In the genomic region with DNA sequence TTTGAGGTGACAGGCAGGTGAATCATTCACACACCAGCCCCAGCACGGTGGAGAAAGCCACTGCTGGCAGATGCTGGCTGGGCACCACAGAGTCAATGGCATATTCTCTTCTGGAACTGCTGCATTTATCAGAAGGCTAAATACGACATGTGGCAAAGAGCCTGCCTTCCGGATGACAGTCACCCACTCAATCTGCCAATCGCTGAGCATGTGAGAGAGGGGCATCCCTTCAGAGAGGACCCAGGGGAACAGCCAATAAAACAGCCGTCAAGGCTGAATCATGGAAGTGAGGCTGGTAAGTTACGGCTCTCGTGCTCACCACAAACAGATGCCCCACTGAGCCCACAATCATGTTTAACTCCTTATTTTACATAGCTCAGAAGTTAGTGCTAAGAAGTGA, we compare ENCODE assay signal across 22 mouse cellular contexts.
DNase-seq lines count a peak whose midpoint lies in the region; ATAC-seq lines count a peak whose summit lies in the region.
"Had no signal": no experiment of that assay in that cellular context is flagged by ENCODE, and none has a peak within 500 bp of the region (broad histone marks: within the 10 kb centered on the region; RNA-seq: fewer than 3 reads in every experiment).

No protein-coding gene starts in this region.

- no peaks in the 10 kb centered on the region for H3K36me3 ChIP-seq in forebrain, embryonic 11.5 days (ENCODE audit: control insufficient read depth, insufficient read depth, low read length)
- no peaks in the 10 kb centered on the region for H3K36me3 ChIP-seq in forebrain, embryonic 16.5 days (ENCODE audit: control insufficient read depth, insufficient read depth)
- peaks cover 7% of the 10 kb centered on the region for H3K36me3 ChIP-seq in hindbrain, embryonic 13.5 days
- H3K36me3 ChIP-seq in hindbrain, embryonic 10.5 days: peaks cover 19% of the 10 kb centered on the region
- peaks cover 10% of the 10 kb centered on the region for H3K36me3 ChIP-seq in neural tube, embryonic 12.5 days
- 0 out of 2 replicates have a peak, but pooled peaks cover 5% of the 10 kb centered on the region for H3K36me3 ChIP-seq in neural tube, embryonic 15.5 days
- H3K36me3 ChIP-seq in intestine, embryonic 15.5 days: 0 out of 2 replicates have a peak, but pooled peaks cover 4% of the 10 kb centered on the region

- no peak overlapping the region for H3K9ac ChIP-seq in forebrain, embryonic 11.5 days (ENCODE audit: low read length)
- no peak overlapping the region for H3K9ac ChIP-seq in forebrain, embryonic 16.5 days (replicated peaks; ENCODE audit: low read depth, low read length)
- H3K9ac ChIP-seq in hindbrain, embryonic 13.5 days: no peak overlapping the region
- H3K9ac ChIP-seq in neural tube, embryonic 12.5 days: peak overlapping the region; percentile 35; the same call in 1 of the 2 replicates
- H3K9ac ChIP-seq in neural tube, embryonic 15.5 days (replicated peaks): no peak overlapping the region
- H3K9ac ChIP-seq in intestine, embryonic 15.5 days: no peak overlapping the region
- H3K9ac ChIP-seq: embryonic facial prominence, embryonic 15.5 days; hindbrain, embryonic 14.5 days; liver, embryonic 13.5 days had no signal

- no peak overlapping the region for H3K4me2 ChIP-seq in forebrain, embryonic 11.5 days (ENCODE audit: low read depth, low read length, severe bottlenecking)
- no peak overlapping the region for H3K4me2 ChIP-seq in forebrain, embryonic 16.5 days (ENCODE audit: low read length)
- H3K4me2 ChIP-seq in hindbrain, embryonic 13.5 days: no peak overlapping the region
- H3K4me2 ChIP-seq in neural tube, embryonic 12.5 days (replicated peaks): no peak overlapping the region
- H3K4me2 ChIP-seq in neural tube, embryonic 15.5 days: no peak overlapping the region
- no peak overlapping the region for H3K4me2 ChIP-seq in intestine, embryonic 15.5 days (replicated peaks)
- H3K4me2 ChIP-seq: embryonic facial prominence, embryonic 15.5 days; hindbrain, embryonic 14.5 days; liver, embryonic 13.5 days had no signal

- DNase-seq in forebrain, embryonic 11.5 days (ENCODE audit: low spot score): peak; percentile 36
- no peak for DNase-seq in hindbrain, embryonic 10.5 days (ENCODE audit: low spot score)
- DNase-seq in neural tube, embryonic 10.5 days (ENCODE audit: extremely low spot score, low spot score): no peak
- DNase-seq: adrenal gland, postnatal 14 days; cerebellum, adult 9-11 months; gastrocnemius, postnatal 25 days; kidney, adult 9 months; kidney, postnatal 25 days; liver, embryonic 13.5 days; lung, adult 2 months; midbrain, embryonic 14.5 days; right cerebral cortex, postnatal 25 days; thymus, postnatal 14 days had no signal

- H3K27me3 ChIP-seq in forebrain, embryonic 11.5 days (ENCODE audit: control insufficient read depth, insufficient read depth, low read length): no peaks in the 10 kb centered on the region
- no peaks in the 10 kb centered on the region for H3K27me3 ChIP-seq in forebrain, embryonic 16.5 days (replicated peaks; ENCODE audit: control insufficient read depth, insufficient read depth, low read length)
- H3K27me3 ChIP-seq in hindbrain, embryonic 13.5 days: no peaks in the 10 kb centered on the region
- no peaks in the 10 kb centered on the region for H3K27me3 ChIP-seq in hindbrain, embryonic 10.5 days (ENCODE audit: insufficient read depth, poor library complexity, severe bottlenecking)
- H3K27me3 ChIP-seq in neural tube, embryonic 12.5 days (replicated peaks): no peaks in the 10 kb centered on the region
- no peaks in the 10 kb centered on the region for H3K27me3 ChIP-seq in neural tube, embryonic 15.5 days (replicated peaks)
- H3K27me3 ChIP-seq in intestine, embryonic 15.5 days (replicated peaks): no peaks in the 10 kb centered on the region
- H3K27me3 ChIP-seq: embryonic facial prominence, embryonic 15.5 days; liver, embryonic 13.5 days had no signal

- 92% methylated on average over 7 of the region's 7 CpGs for WGBS in forebrain, embryonic 11.5 days
- WGBS in forebrain, embryonic 16.5 days: 69% methylated on average over 7 of the region's 7 CpGs
- 44% methylated on average over 7 of the region's 7 CpGs for WGBS in hindbrain, embryonic 13.5 days
- 89% methylated on average over 7 of the region's 7 CpGs for WGBS in hindbrain, embryonic 10.5 days
- WGBS in neural tube, embryonic 12.5 days: 48% methylated on average over 7 of the region's 7 CpGs
- WGBS in neural tube, embryonic 15.5 days: 22% methylated on average over 7 of the region's 7 CpGs
- 83% methylated on average over 7 of the region's 7 CpGs for WGBS in intestine, embryonic 15.5 days

- ATAC-seq in forebrain, embryonic 11.5 days (replicated peaks; ENCODE audit: low FRiP score): no peak
- no peak for ATAC-seq in forebrain, embryonic 16.5 days
- ATAC-seq in hindbrain, embryonic 13.5 days (ENCODE audit: low FRiP score): no peak; the same call in 1 of the 2 replicates
- peak; percentile 48; the same call in 1 of the 2 replicates for ATAC-seq in neural tube, embryonic 12.5 days (ENCODE audit: low FRiP score, low read depth)
- peak; percentile 29; the same call in 1 of the 2 replicates for ATAC-seq in neural tube, embryonic 15.5 days (ENCODE audit: low FRiP score)
- ATAC-seq in intestine, embryonic 15.5 days: no peak
- ATAC-seq: intestine, embryonic 16.5 days had no signal

- no peak overlapping the region for H3K27ac ChIP-seq in forebrain, embryonic 11.5 days (ENCODE audit: low read depth, low read length)
- H3K27ac ChIP-seq in forebrain, embryonic 16.5 days (ENCODE audit: low read length): no peak overlapping the region
- H3K27ac ChIP-seq in hindbrain, embryonic 13.5 days: peak overlapping the region; percentile 20; the same call in 1 of the 2 replicates
- H3K27ac ChIP-seq in hindbrain, embryonic 10.5 days: no peak overlapping the region
- no peak overlapping the region for H3K27ac ChIP-seq in neural tube, embryonic 12.5 days
- H3K27ac ChIP-seq in neural tube, embryonic 15.5 days (replicated peaks): no peak overlapping the region
- H3K27ac ChIP-seq in intestine, embryonic 15.5 days: no peak overlapping the region
- H3K27ac ChIP-seq: embryonic facial prominence, embryonic 15.5 days; heart, adult 2 months; hindbrain, embryonic 14.5 days; liver, embryonic 13.5 days had no signal

- H3K4me1 ChIP-seq in forebrain, embryonic 11.5 days (replicated peaks; ENCODE audit: control insufficient read depth, insufficient read depth, low read length): 0 out of 2 replicates have a peak, but pooled peaks cover 2% of the 10 kb centered on the region
- H3K4me1 ChIP-seq in forebrain, embryonic 16.5 days (replicated peaks; ENCODE audit: control insufficient read depth, insufficient read depth, low read length): peaks cover 5% of the 10 kb centered on the region
- H3K4me1 ChIP-seq in hindbrain, embryonic 13.5 days (replicated peaks): peaks cover 47% of the 10 kb centered on the region
- H3K4me1 ChIP-seq in hindbrain, embryonic 10.5 days (replicated peaks): peaks cover 31% of the 10 kb centered on the region
- H3K4me1 ChIP-seq in neural tube, embryonic 12.5 days: peaks cover 20% of the 10 kb centered on the region
- peaks cover 36% of the 10 kb centered on the region for H3K4me1 ChIP-seq in neural tube, embryonic 15.5 days
- no peaks in the 10 kb centered on the region for H3K4me1 ChIP-seq in intestine, embryonic 15.5 days (replicated peaks)
- H3K4me1 ChIP-seq: liver, embryonic 13.5 days had no signal

- H3K9me3 ChIP-seq in forebrain, embryonic 11.5 days (ENCODE audit: control insufficient read depth, low read length): no peaks in the 10 kb centered on the region
- no peaks in the 10 kb centered on the region for H3K9me3 ChIP-seq in forebrain, embryonic 16.5 days (ENCODE audit: control insufficient read depth, low read length)
- H3K9me3 ChIP-seq in hindbrain, embryonic 13.5 days: no peaks in the 10 kb centered on the region
- H3K9me3 ChIP-seq in hindbrain, embryonic 10.5 days: no peaks in the 10 kb centered on the region
- no peaks in the 10 kb centered on the region for H3K9me3 ChIP-seq in neural tube, embryonic 12.5 days
- no peaks in the 10 kb centered on the region for H3K9me3 ChIP-seq in neural tube, embryonic 15.5 days (replicated peaks)
- H3K9me3 ChIP-seq in intestine, embryonic 15.5 days: no peaks in the 10 kb centered on the region
- H3K9me3 ChIP-seq: embryonic facial prominence, embryonic 15.5 days; liver, embryonic 13.5 days had no signal

- no peak overlapping the region for H3K4me3 ChIP-seq in forebrain, embryonic 11.5 days (ENCODE audit: low read depth, low read length)
- H3K4me3 ChIP-seq in forebrain, embryonic 16.5 days (replicated peaks; ENCODE audit: low read length): no peak overlapping the region
- no peak overlapping the region for H3K4me3 ChIP-seq in hindbrain, embryonic 13.5 days
- H3K4me3 ChIP-seq in hindbrain, embryonic 10.5 days: no peak overlapping the region
- no peak overlapping the region for H3K4me3 ChIP-seq in neural tube, embryonic 12.5 days
- H3K4me3 ChIP-seq in neural tube, embryonic 15.5 days (replicated peaks): no peak overlapping the region
- H3K4me3 ChIP-seq in intestine, embryonic 15.5 days (replicated peaks): no peak overlapping the region
- H3K4me3 ChIP-seq: embryonic facial prominence, embryonic 15.5 days; heart, adult 2 months; liver, embryonic 13.5 days had no signal

Comparison
In these comparisons a context has a peak if more than half of its experiments do, and no peak if none do; other contexts are left out.
1. ATAC-seq: peak in neural tube, embryonic 12.5 days (single experiment) and neural tube, embryonic 15.5 days (single experiment); none in forebrain, embryonic 11.5 days (single experiment), forebrain, embryonic 16.5 days (single experiment), hindbrain, embryonic 13.5 days (single experiment) and intestine, embryonic 15.5 days (single experiment).